ENCODE assay signal across 7 mouse cellular contexts in the genomic region with DNA sequence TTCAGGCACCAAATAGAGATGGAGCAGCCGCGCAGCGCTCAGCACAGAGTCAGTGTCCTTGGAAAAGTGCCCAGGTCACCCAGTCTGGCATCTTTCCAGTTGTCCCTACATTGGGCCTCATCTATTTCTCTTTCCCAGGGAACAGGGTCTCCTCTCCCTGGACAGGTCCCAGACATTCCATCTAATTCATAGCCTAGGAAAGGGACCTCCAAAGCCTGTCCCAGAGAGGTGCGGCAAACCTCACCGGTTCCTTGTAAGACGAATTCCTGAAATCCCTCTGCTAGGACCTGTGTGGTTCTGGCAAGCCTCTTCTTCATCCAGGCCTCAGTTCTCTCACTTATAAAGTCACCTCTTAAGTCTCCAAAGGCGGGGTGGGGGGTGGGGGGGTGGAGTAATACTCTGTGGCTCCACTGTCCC. TPM values are rescaled to one million over a fixed set of nuclear protein-coding genes. Genes with fewer than 3 reads are reported as not detected.
DNase-seq lines count a peak whose midpoint lies in the region; ATAC-seq and TF ChIP-seq lines count a peak whose summit lies in the region.

No protein-coding gene starts in this region.

- 19% methylated on average over 6 of the region's 7 CpGs for WGBS in heart, embryonic 13.5 days
- WGBS in limb, embryonic 13.5 days, result 41% methylated on average over 6 of the region's 7 CpGs
- 20% methylated on average over 6 of the region's 7 CpGs for WGBS in stomach, postnatal 0 days

- peaks cover 63% of the 10 kb centered on the region for H3K4me1 ChIP-seq in heart, embryonic 13.5 days
- H3K4me1 ChIP-seq in limb, embryonic 13.5 days, result peaks cover 46% of the 10 kb centered on the region
- no peaks in the 10 kb centered on the region; the same call in 1 of the 2 replicates for H3K4me1 ChIP-seq in stomach, postnatal 0 days (replicated peaks; ENCODE audit: control insufficient read depth, insufficient read depth)

- peak overlapping the region; percentile 98 for H3K27ac ChIP-seq in heart, embryonic 13.5 days (replicated peaks)
- H3K27ac ChIP-seq in limb, embryonic 13.5 days, result no peak overlapping the region
- H3K27ac ChIP-seq in stomach, postnatal 0 days (replicated peaks), result peak overlapping the region; percentile 20

- H3K4me3 ChIP-seq in heart, embryonic 13.5 days, result 0 out of 2 replicates have a peak overlapping the region, but pooled peaks have one; percentile 14
- H3K4me3 ChIP-seq in limb, embryonic 13.5 days, result no peak overlapping the region
- no peak overlapping the region for H3K4me3 ChIP-seq in stomach, postnatal 0 days (ENCODE audit: low read depth, low read length)

- TF ChIP-seq CTCF in stomach, postnatal 0 days (IDR thresholded peaks at IDR 0.05; ENCODE audit: low read depth), result no peak

- peak overlapping the region; percentile 90 for H3K4me2 ChIP-seq in heart, embryonic 13.5 days
- no peak overlapping the region for H3K4me2 ChIP-seq in limb, embryonic 13.5 days (replicated peaks)
- H3K4me2 ChIP-seq in stomach, postnatal 0 days (replicated peaks; ENCODE audit: low read depth), result no peak overlapping the region

- no peaks in the 10 kb centered on the region for H3K9me3 ChIP-seq in heart, embryonic 13.5 days
- H3K9me3 ChIP-seq in limb, embryonic 13.5 days, result no peaks in the 10 kb centered on the region
- H3K9me3 ChIP-seq in stomach, postnatal 0 days (ENCODE audit: control insufficient read depth, low read length), result no peaks in the 10 kb centered on the region

- no peaks in the 10 kb centered on the region for H3K27me3 ChIP-seq in heart, embryonic 13.5 days (replicated peaks)
- H3K27me3 ChIP-seq in limb, embryonic 13.5 days, result no peaks in the 10 kb centered on the region
- no peaks in the 10 kb centered on the region for H3K27me3 ChIP-seq in stomach, postnatal 0 days (ENCODE audit: control insufficient read depth, insufficient read depth, low read length)

- peak; percentile 45; the same call in 1 of the 2 replicates for ATAC-seq in heart, embryonic 13.5 days (ENCODE audit: extremely low read depth, insufficient number of reproducible peaks, low FRiP score, low TSS enrichment)
- no peak for ATAC-seq in limb, embryonic 13.5 days (ENCODE audit: low FRiP score, low read depth)
- ATAC-seq in stomach, postnatal 0 days (ENCODE audit: low FRiP score, low TSS enrichment), result no peak
- ATAC-seq in frontal cortex, adult (ENCODE audit: low TSS enrichment), result no peak

- no peak for TF ChIP-seq EP300 in stomach, postnatal 0 days (optimal IDR thresholded peaks at IDR 0.05)

- DNase-seq in R1 (ENCODE audit: low read depth, low spot score), result peak; percentile 53
- peak; percentile 54 to 64 for DNase-seq in adrenal gland, postnatal 4 days (ENCODE audit: low spot score in 2 of 2)
- no peak for DNase-seq in stomach, postnatal 0 days (ENCODE audit: low spot score)
- no peak for DNase-seq in layer of hippocampus, postnatal 25 days (ENCODE audit: extremely low spot score in 1 of 2, low spot score in 1 of 2)

- H3K36me3 ChIP-seq in heart, embryonic 13.5 days, result peaks cover 38% of the 10 kb centered on the region
- H3K36me3 ChIP-seq in limb, embryonic 13.5 days, result peaks cover 41% of the 10 kb centered on the region
- 0 out of 2 replicates have a peak, but pooled peaks cover 3% of the 10 kb centered on the region for H3K36me3 ChIP-seq in stomach, postnatal 0 days (ENCODE audit: control insufficient read depth, insufficient read depth, low read length)

- peak overlapping the region; percentile 71 for H3K9ac ChIP-seq in heart, embryonic 13.5 days
- H3K9ac ChIP-seq in limb, embryonic 13.5 days, result 0 out of 2 replicates have a peak overlapping the region, but pooled peaks have one; percentile 6
- H3K9ac ChIP-seq in stomach, postnatal 0 days (ENCODE audit: low read length), result no peak overlapping the region

RNA-seq across cellular contexts. Expression of gene Txnrd2, which starts 30.6 kb away (rescaled TPM):
- total RNA-seq in adrenal gland, postnatal 4 days (2021), result 10 to 100 TPM; 60.2 to 67.6 TPM
- 34.5 and 37.4 TPM in 2 replicates for polyA plus RNA-seq in heart, embryonic 13.5 days (2015; fragmentation: Nextera tagmentation; extraction: Ambion mirVana)
- 19.8 and 21.3 TPM in 2 replicates for polyA plus RNA-seq in limb, embryonic 13.5 days (2015; fragmentation: Nextera tagmentation; extraction: Ambion mirVana)
- 16.2 and 16.8 TPM in 2 replicates for polyA plus RNA-seq in stomach, postnatal 0 days (2015; fragmentation: Nextera tagmentation; extraction: Ambion mirVana)
- total RNA-seq in layer of hippocampus, postnatal 25 days (2021), result 10 to 100 TPM; 19.1 to 21.8 TPM

RNA-seq across cellular contexts. Expression of gene Comt, which starts 31.0 kb away (rescaled TPM):
- 100 to 1,000 TPM in 1 of 2 experiments, 10 to 100 TPM in 1; 99.0 to 129 TPM for total RNA-seq in adrenal gland, postnatal 4 days (2021)
- 101 and 108 TPM in 2 replicates for polyA plus RNA-seq in heart, embryonic 13.5 days (2015; fragmentation: Nextera tagmentation; extraction: Ambion mirVana)
- polyA plus RNA-seq in limb, embryonic 13.5 days (2015; fragmentation: Nextera tagmentation; extraction: Ambion mirVana), result 87.4 and 89.4 TPM in 2 replicates
- 95.1 and 99.6 TPM in 2 replicates for polyA plus RNA-seq in stomach, postnatal 0 days (2015; fragmentation: Nextera tagmentation; extraction: Ambion mirVana)
- total RNA-seq in layer of hippocampus, postnatal 25 days (2021), result 10 to 100 TPM; 71.8 to 81.3 TPM

RNA-seq across cellular contexts. Expression of gene Arvcf, which starts 47.6 kb away (rescaled TPM):
- total RNA-seq in adrenal gland, postnatal 4 days (2021), result 10 to 100 TPM; 56.9 to 59.4 TPM
- polyA plus RNA-seq in heart, embryonic 13.5 days (2015; fragmentation: Nextera tagmentation; extraction: Ambion mirVana), result 31.8 and 32.0 TPM in 2 replicates
- polyA plus RNA-seq in limb, embryonic 13.5 days (2015; fragmentation: Nextera tagmentation; extraction: Ambion mirVana), result 25.0 and 29.8 TPM in 2 replicates
- polyA plus RNA-seq in stomach, postnatal 0 days (2015; fragmentation: Nextera tagmentation; extraction: Ambion mirVana), result 7.8 and 8.7 TPM in 2 replicates
- total RNA-seq in layer of hippocampus, postnatal 25 days (2021), result 10 to 100 TPM; 39.5 to 45.7 TPM

RNA-seq across cellular contexts. Expression of gene Tango2, which starts 47.7 kb away (rescaled TPM):
- total RNA-seq in adrenal gland, postnatal 4 days (2021), result 10 to 100 TPM; 42.3 to 45.5 TPM
- 47.9 and 54.3 TPM in 2 replicates for polyA plus RNA-seq in heart, embryonic 13.5 days (2015; fragmentation: Nextera tagmentation; extraction: Ambion mirVana)
- 22.5 and 24.9 TPM in 2 replicates for polyA plus RNA-seq in limb, embryonic 13.5 days (2015; fragmentation: Nextera tagmentation; extraction: Ambion mirVana)
- 16.2 and 16.9 TPM in 2 replicates for polyA plus RNA-seq in stomach, postnatal 0 days (2015; fragmentation: Nextera tagmentation; extraction: Ambion mirVana)
- 100 to 1,000 TPM; 115 to 121 TPM for total RNA-seq in layer of hippocampus, postnatal 25 days (2021)

Comparison
In these comparisons a context has a peak if more than half of its experiments do, and no peak if none do; other contexts are left out.
1. DNase-seq: peak in R1 (single experiment) and adrenal gland, postnatal 4 days (2 of 2); none in stomach, postnatal 0 days (single experiment) and layer of hippocampus, postnatal 25 days (0 of 2).